Mouse (Mus musculus) liver, embryonic 11.5 days (tissue): ENCODE measurements around the gene Ubqln4. TPM values are rescaled to one million over a fixed set of nuclear protein-coding genes. Genes with fewer than 3 reads are reported as not detected.

Experiments
- ATAC-seq: fragments of 200-750 bp; cut with Nextera tagmentation; replicated peaks from 2 replicates; pipeline ENCODE4 v1.8.0; 2017; ENCODE audit warnings: moderate number of reproducible peaks, mild to moderate bottlenecking, moderate TSS enrichment, moderate library complexity; ENCODE audit not compliant: low FRiP score
- DNase-seq: peaks from one replicate; pipeline ENCODE4 v3.0.0-alpha.2; 2017; ENCODE audit warnings: low spot score
- H3K27ac ChIP-seq: fragments of 300-500 bp; sonication (generic); 2 replicates; pipeline ENCODE4 v1.5.1; 2014; ENCODE audit warnings: mild to moderate bottlenecking, low read depth, low read length, control low read depth
- H3K27me3 ChIP-seq: fragments of 300-500 bp; sonication (generic); replicated peaks from 2 replicates; pipeline ENCODE4 v1.6.1; 2014; ENCODE audit warnings: low read length, mixed read lengths; ENCODE audit not compliant: control insufficient read depth, insufficient read depth
- H3K36me3 ChIP-seq: fragments of 300-500 bp; sonication (generic); 2 replicates; pipeline ENCODE4 v1.6.1; 2014; ENCODE audit warnings: mild to moderate bottlenecking, low read length, moderate library complexity, mixed read lengths; ENCODE audit not compliant: control insufficient read depth, insufficient read depth
- H3K4me1 ChIP-seq: fragments of 300-500 bp; sonication (generic); replicated peaks from 2 replicates; pipeline ENCODE4 v1.6.1; 2014; ENCODE audit warnings: low read length, mixed read lengths; ENCODE audit not compliant: control insufficient read depth, insufficient read depth
- H3K4me2 ChIP-seq: fragments of 300-500 bp; sonication (generic); 2 replicates; pipeline ENCODE4 v1.6.1; 2014; ENCODE audit warnings: mild to moderate bottlenecking, control low read depth, moderate library complexity
- H3K4me3 ChIP-seq: fragments of 300-500 bp; sonication (generic); 2 replicates; pipeline ENCODE4 v1.5.1; 2014; ENCODE audit warnings: low read depth, low read length, control low read depth
- H3K9ac ChIP-seq: fragments of 300-500 bp; sonication (generic); 2 replicates; pipeline ENCODE4 v1.6.1; 2014; ENCODE audit warnings: low read depth, low read length, control low read depth
- H3K9me3 ChIP-seq: fragments of 300-500 bp; sonication (generic); 2 replicates; pipeline ENCODE4 v1.6.1; 2016; ENCODE audit warnings: low read length, inconsistent platforms, mixed read lengths; ENCODE audit not compliant: control insufficient read depth
- WGBS: fragments of 180-500 bp; shearing (Covaris S2); extraction: QIAGEN DNeasy Blood & Tissue Kit; methylation state at CpG from one replicate; pipeline ENCODE4 v1.1.7; 2014; 5-methylcytosine and 5-hydroxymethylcytosine counted together
- polyA plus RNA-seq: library from polyadenylated mRNA; unstranded; fragments of >200 nt; fragmentation: Nextera tagmentation; extraction: Ambion mirVana; gene quantifications from 2 replicates; pipeline ENCODE4 v1.2.1, GENCODE M21; 2014

Gene Ubqln4
- polyA plus RNA-seq, 1 experiment from 2014 or later = 65.8 TPM

GRCm38 (mm10) chr3:88552676-88553524 is 658 bp upstream of the Ubqln4 start, which contains the start of gene Lamtor2:
Gene Lamtor2, minus strand, starts transcription at chr3:88553074.
- ATAC-seq = peak; percentile 90
- WGBS = under 1% methylated on average over 48 of the region's 48 CpGs
- peak within 1 kb of the TSS; percentile 94 for H3K27ac ChIP-seq

GRCm38 (mm10) chr3:88553880-88554586 is 475 bp downstream of the Ubqln4 start:
- peaks cover 26% of the 10 kb centered on the region for H3K4me1 ChIP-seq

More at GRCm38 (mm10) chr3:88552676-88553524, 658 bp upstream of the Ubqln4 start, which contains the start of gene Lamtor2:
- peak; percentile 94 for DNase-seq
- Histone ChIP-seq H3K4me1 (peaks cover 26% of the 10 kb centered on the region), H3K4me3 (peak within 1 kb of the TSS; percentile 92), H3K36me3 (peaks cover 24% of the 10 kb centered on the region), H3K9me3 (no peaks in the 10 kb centered on the region), H3K27me3 (no peaks in the 10 kb centered on the region), H3K4me2 (peak within 1 kb of the TSS; percentile 93), H3K9ac (peak within 1 kb of the TSS; percentile 92)

GRCm38 (mm10) chr3:88555069-88555605 is 1.6 kb downstream of the Ubqln4 start:
- Histone ChIP-seq H3K4me1 (peaks cover 26% of the 10 kb centered on the region), H3K36me3 (peaks cover 38% of the 10 kb centered on the region), H3K9me3 (no peaks in the 10 kb centered on the region), H3K27ac (no peak overlapping the region), H3K4me3 (0 out of 2 replicates have a peak overlapping the region, but pooled peaks have one; percentile 5), H3K27me3 (no peaks in the 10 kb centered on the region), H3K4me2 (peak overlapping the region; percentile 93), H3K9ac (peak overlapping the region; percentile 3; the same call in 1 of the 2 replicates)
- no peak for ATAC-seq
- 92% methylated on average over 5 of the region's 5 CpGs for WGBS
- DNase-seq = no peak

More at GRCm38 (mm10) chr3:88553880-88554586, 475 bp downstream of the Ubqln4 start:
- Histone ChIP-seq H3K27me3 (no peaks in the 10 kb centered on the region), H3K27ac (peak overlapping the region; percentile 94), H3K4me2 (peak overlapping the region; percentile 93), H3K9me3 (no peaks in the 10 kb centered on the region), H3K9ac (peak overlapping the region; percentile 92), H3K36me3 (peaks cover 30% of the 10 kb centered on the region), H3K4me3 (peak overlapping the region; percentile 92)
- peak; percentile 21 for ATAC-seq
- peak; percentile 60 for DNase-seq
- under 1% methylated on average over 41 of the region's 41 CpGs for WGBS

- Histone ChIP-seq H3K4me3 (no peak overlapping the region), H3K27ac (no peak overlapping the region), H3K9ac (peak overlapping the region; percentile 3; the same call in 1 of the 2 replicates), H3K36me3 (peaks cover 38% of the 10 kb centered on the region), H3K27me3 (no peaks in the 10 kb centered on the region), H3K9me3 (no peaks in the 10 kb centered on the region), H3K4me2 (no peak overlapping the region), H3K4me1 (peaks cover 26% of the 10 kb centered on the region)
- DNase-seq (no peak), ATAC-seq (no peak)
- 92% methylated on average over 6 of the region's 6 CpGs for WGBS
Observed at GRCm38 (mm10) chr3:88555731-88556130, 2.2 kb downstream of the Ubqln4 start.

- no peak overlapping the region for H3K4me3 ChIP-seq
- no peak overlapping the region for H3K4me2 ChIP-seq
- WGBS = 93% methylated on average over 8 of the region's 8 CpGs
- no peaks in the 10 kb centered on the region for H3K27me3 ChIP-seq
- no peaks in the 10 kb centered on the region for H3K9me3 ChIP-seq
- ATAC-seq = no peak
- no peak overlapping the region for H3K9ac ChIP-seq
- peaks cover 22% of the 10 kb centered on the region for H3K4me1 ChIP-seq
- peaks cover 43% of the 10 kb centered on the region for H3K36me3 ChIP-seq
- no peak for DNase-seq
- H3K27ac ChIP-seq = no peak overlapping the region
Observed at GRCm38 (mm10) chr3:88556616-88557015, 3.1 kb downstream of the Ubqln4 start.

- WGBS = 91% methylated on average over 9 of the region's 9 CpGs
- no peaks in the 10 kb centered on the region for H3K9me3 ChIP-seq
- H3K27ac ChIP-seq = no peak overlapping the region
- peaks cover 67% of the 10 kb centered on the region for H3K36me3 ChIP-seq
- H3K4me2 ChIP-seq = no peak overlapping the region
- H3K27me3 ChIP-seq = no peaks in the 10 kb centered on the region
- peaks cover 12% of the 10 kb centered on the region for H3K4me1 ChIP-seq
- no peak overlapping the region for H3K4me3 ChIP-seq
- ATAC-seq (no peak), DNase-seq (no peak)
- H3K9ac ChIP-seq = no peak overlapping the region
Observed at GRCm38 (mm10) chr3:88559596-88559995, 6.0 kb downstream of the Ubqln4 start.

- H3K27me3 ChIP-seq = no peaks in the 10 kb centered on the region
- ATAC-seq (no peak), DNase-seq (no peak)
- no peak overlapping the region for H3K27ac ChIP-seq
- no peak overlapping the region for H3K9ac ChIP-seq
- H3K4me1 ChIP-seq = no peaks in the 10 kb centered on the region; the same call in 1 of the 2 replicates
- WGBS = 70% methylated on average over 4 of the region's 4 CpGs
- H3K4me2 ChIP-seq = no peak overlapping the region
- H3K4me3 ChIP-seq = no peak overlapping the region
- no peaks in the 10 kb centered on the region for H3K9me3 ChIP-seq
- H3K36me3 ChIP-seq = peaks cover 72% of the 10 kb centered on the region
Observed at GRCm38 (mm10) chr3:88561989-88562388, 8.4 kb downstream of the Ubqln4 start.

GRCm38 (mm10) chr3:88563442-88563841 is 9.9 kb downstream of the Ubqln4 start:
- no peak overlapping the region for H3K4me2 ChIP-seq
- no peak overlapping the region for H3K27ac ChIP-seq
- WGBS = 89% methylated on average over 4 of the region's 4 CpGs
- ATAC-seq (no peak), DNase-seq (no peak)
- no peak overlapping the region for H3K9ac ChIP-seq
- H3K4me1 ChIP-seq = no peaks in the 10 kb centered on the region; the same call in 1 of the 2 replicates
- H3K9me3 ChIP-seq = no peaks in the 10 kb centered on the region
- H3K4me3 ChIP-seq = no peak overlapping the region
- peaks cover 73% of the 10 kb centered on the region for H3K36me3 ChIP-seq
- H3K27me3 ChIP-seq = no peaks in the 10 kb centered on the region
